Mouse (Mus musculus): ENCODE results near the gene Rpl35a. TPM values are rescaled to one million over a fixed set of nuclear protein-coding genes. Genes with fewer than 3 reads are reported as not detected.
"Not testable (repeated sequence)": the region's sequence is repeated elsewhere in the genome, so short reads cannot be mapped to it uniquely, and the experiment has no call there.

Rpl35a gene
- 100 to 1,000 TPM; 247 to 303 (median 264) TPM for total RNA-seq (2022)

DNA sequence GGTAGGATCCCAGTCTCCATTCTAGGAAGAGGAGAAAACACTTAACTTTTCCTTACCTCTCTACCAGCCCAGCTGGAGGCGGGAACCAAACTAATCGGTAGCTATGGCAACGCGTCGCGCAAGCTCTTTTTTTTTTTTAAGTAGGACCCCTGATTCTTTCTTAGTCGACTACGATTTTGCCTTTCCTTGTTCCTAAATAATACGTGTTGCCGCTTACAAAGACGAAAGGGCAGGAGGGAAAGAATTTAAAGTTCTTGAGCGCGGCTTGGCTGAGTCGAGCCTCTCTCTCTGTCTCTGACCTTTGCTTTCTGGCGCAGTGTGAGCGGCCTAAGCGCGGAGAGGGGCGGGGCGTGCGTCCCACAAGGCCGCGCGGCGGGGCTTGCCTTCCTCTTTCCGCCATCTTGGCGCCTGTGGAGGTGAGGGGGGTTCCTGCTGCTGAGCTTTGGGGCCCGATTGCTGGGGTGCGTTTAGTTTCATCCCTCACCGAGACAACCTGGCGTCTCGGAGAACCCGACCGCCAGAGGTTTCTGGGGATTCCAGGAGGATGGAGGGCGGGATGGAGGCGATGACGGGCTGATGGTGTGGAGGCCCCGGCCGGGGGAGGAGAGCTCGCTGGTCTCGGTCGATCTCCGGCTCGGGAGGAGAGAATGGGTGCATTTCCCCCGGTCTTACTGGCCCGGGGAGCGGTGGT, at the start of gene Rpl35a, which contains the start of gene Iqcg:
TSS of gene Rpl35a (plus strand) at position 359 of the 691 bp plus-strand sequence.
TSS of gene Iqcg (minus strand) at position 124 of the 691 bp plus-strand sequence.
- DNase-seq (ENCODE audit: low spot score in 2 of 2) = peak; percentile 84 to 85

DNA sequence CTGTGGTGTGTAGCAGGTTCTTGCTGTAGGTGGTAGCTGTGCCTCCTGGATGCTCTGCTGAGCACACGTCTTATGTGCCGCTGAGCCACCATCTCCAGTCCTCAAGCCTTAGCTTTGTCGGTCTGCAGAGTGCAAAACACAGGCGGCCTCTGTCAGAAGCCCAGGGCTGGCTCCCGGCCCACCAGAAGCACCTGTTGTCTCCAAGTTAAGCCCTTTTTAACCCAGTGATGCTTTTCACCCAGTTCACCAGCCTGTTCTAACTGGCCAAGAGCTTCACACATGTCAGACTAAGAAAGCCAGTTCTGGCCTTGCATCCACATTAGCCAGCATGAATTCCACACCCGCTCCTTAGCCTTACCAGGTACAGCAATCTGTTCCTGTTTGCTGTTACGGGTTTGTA, 49.4 kb upstream of the Rpl35a start:
- DNase-seq (ENCODE audit: low spot score in 2 of 2) = no peak

DNA sequence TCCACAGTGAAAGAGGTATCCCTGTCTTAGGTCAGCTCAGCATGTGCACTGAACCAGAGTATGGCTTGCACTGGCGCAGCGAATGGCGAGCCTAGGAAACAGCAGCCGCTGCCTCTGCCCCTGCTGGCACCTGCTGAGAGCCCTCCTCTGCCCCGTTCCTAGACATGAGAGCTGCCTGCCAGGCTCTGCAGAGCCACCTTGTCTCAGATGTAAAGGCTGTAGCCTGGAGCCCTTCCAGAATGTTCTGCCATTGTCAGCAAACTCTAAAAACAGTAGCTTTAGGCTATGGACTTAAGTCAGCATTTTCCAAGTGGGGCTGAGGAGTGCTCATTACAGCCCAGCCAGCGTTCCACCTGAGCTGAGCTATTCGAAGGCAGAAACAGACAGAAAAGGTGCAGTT, 48.8 kb upstream of the Rpl35a start:
- DNase-seq (ENCODE audit: low spot score in 2 of 2) = no peak

DNA sequence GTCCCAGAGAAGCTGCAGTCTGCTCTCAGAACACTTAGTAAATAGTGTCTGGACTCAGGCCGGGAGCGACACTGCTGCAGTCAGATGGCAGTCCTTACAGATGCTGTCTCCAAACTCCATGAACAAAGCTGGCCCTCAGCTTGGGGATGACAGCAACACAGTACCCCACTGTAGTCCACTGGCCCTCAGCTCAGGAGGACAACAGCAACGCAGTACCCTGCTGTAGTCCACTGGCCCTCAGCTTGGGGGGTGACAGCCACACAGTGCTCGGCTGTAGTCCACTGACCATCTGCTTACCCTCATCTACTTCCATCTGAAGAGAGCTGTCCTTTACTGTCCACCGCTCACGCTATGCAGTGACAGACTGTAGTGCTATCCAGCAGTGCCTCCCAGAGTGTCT, 46.1 kb upstream of the Rpl35a start:
- no peak for DNase-seq (ENCODE audit: low spot score in 2 of 2)

DNA sequence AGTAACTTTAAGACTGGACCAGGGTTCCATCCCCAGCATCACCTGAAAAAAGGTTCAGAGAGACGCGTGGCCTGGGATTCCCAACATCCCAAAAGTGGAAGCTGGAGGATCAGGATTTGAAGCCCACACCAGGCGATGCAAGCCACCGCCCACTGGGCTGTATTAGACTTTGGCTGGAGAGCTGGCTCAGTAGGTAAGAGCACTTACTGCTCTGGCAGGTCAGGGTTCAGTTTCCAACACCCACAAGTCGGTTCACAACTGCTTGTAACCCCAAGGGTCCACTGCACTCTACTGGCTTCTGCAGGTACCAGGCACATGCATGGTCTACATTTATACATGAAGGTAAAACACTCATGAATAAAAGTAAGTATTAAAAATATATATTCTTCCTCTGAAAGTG, 42.5 kb upstream of the Rpl35a start:
- DNase-seq (ENCODE audit: low spot score in 2 of 2) = no peak

DNA sequence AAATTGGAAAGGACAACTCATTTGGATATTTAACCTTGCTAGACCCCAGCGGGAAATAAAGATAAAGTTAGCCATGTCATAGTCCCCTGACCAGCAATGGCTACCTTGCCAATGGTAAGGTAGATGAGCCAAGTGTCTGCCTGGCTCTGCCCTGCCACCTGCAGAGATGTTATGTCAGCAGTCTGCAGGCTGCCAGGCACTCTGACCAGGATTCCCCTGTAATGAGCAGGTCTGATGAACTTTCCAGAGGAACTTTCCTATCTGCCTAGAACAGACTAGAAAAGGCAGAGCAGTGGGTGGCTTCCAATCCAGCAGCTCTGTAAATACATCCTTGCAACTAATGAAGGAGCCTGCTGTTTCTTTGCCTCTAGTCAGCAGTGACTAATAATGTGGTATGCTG, 41.3 kb upstream of the Rpl35a start:
- peak in 1 of 2 experiments; percentile 24 for DNase-seq (ENCODE audit: low spot score in 2 of 2)

DNA sequence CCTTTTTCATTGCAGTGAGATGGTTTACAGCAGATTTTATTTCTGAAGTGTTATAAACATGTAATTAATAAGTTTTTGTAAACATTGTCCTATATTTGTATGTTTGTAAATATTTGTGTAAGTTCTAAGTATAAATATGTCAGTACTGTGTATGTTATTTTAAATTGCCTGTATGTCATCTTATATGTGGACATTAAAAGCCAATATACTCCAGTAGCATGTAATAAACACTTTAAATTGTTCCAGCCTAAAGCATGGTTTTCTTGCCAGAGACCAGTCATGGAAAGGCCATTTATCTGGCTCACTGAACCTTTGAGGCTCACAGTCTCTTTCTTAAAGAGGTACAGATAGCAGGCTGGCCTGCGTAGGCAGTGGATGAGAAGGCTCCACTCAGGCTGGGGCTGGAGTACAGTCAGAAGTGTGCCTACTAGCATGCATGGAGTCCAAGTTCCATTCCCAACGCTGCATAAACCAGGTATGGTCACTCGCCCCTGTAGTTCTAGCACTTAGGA, 40.8 kb upstream of the Rpl35a start:
- no peak for DNase-seq (ENCODE audit: low spot score in 2 of 2)

DNA sequence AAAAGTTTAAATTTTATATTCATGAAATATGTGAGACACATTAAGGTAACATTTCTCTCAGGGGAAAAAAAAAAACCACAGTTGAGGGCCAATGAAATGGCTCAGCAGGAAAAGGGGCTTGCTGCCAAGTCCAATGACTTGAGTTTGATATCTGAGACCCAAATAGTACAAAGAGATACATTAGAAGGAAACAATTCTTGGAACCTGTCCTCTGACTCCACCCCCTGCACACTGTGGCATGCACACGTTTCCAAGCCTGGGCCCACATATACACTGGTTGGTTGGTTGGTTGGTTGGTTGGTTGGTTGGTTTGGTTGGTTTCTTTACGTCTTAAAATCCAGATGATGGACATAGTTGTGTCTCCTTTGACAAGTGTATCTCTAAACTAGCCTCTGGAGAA, 40.3 kb upstream of the Rpl35a start:
- no peak for DNase-seq (ENCODE audit: low spot score in 2 of 2)

DNA sequence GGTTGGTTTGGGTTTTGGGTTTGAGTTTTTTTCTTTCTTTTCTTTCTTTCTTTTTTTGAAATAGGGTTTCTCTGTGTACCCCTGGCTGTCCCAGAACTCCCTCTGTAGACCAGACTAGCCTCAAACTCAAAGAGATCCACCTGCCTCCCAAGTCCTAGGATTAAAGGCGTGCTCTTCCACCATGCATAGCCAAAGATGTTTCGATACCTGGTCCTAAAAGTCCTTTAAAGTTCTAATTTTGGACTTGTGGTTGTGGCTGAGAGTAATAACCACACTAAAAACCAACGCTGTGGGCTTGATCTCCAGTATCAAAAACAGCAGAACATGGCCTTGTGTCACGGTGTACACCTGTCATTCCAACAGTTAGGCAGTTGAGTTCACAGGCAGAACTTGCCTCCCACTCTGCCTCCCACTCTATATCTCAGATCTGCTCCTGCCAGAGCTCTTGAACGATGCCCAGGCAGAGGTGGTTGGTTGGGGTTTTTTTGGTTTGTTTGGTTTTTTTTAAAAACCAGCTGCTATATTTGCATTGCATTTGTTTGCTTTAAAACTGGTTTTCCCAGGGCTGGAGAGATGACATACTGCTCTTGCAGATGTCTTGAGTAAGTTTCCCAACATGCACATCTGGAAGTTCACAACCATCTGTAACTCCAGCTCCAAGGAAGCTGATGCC, 38.4 kb upstream of the Rpl35a start:
- DNase-seq (ENCODE audit: low spot score in 2 of 2) = no peak

DNA sequence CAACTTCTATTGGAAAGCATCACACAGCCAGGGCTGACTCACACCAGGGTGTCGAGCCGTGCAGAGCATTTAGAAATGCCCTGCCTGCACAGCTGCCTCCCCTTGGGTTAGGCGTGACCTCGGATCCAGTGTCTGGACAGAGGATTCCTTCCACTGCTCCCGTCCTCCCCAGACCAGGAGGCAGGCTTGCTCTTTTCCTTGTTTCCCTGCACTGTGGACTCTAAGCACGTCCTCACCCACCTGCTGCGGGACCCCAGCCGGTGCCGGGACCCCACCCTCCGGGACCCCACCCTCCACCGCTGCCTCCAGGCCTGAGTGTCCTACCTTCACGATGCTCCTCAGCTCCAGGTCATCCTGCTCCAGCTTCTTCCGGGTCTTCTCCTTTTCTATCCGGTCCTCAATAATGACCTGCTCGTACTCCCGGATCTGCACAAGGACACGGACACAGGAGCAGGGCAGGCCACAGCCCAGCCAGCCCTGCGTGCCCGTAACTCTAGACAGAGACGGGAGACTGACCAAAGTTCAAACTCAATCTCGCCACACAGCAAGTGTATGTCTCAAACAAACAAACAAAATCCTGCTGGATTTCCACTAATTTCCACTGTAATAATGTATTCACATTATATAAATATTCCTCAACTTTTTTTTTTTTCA, 37.0 kb upstream of the Rpl35a start:
- DNase-seq (ENCODE audit: low spot score in 2 of 2) = peak; percentile 17 to 20

DNA sequence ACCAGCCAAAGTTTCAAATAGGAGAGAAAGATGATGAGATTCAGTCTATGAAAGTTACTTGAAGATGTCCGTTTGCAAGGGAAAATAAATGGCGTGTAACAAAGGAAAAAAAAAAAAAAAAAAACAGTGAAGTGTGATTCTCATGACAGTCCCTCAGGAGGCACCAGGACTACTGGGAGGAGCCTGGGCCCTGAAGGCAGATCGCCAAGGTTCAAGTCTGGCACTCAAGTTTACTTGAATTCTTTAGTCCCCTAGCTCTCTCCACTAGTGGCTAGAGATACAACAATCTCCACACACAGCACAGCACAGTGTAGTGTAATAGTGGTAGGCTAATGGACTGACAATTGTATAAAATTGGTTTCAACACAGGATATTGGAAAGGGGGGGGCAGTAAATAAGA, 34.9 kb upstream of the Rpl35a start:
- no peak for DNase-seq (ENCODE audit: low spot score in 2 of 2)

DNA sequence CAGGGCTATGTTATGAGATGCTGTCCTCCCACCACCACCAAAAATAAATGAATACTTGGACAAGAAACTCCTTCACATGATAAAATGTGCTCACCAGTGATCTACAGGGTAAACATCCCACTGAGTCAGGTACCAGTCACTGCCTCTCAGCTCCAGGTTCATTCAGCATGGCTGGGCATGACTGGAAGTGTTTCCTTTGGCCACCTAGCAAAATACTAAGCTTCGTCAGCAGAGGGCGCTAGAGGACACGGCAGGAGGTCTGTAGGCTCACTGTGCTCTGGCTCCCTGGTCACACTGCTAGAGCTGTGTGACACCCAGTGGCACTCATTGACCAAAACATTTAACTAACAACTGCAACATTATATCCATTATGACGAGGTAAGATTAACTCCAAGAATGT, 32.5 kb upstream of the Rpl35a start:
- peak; percentile 73 to 76 for DNase-seq (ENCODE audit: low spot score in 2 of 2)

DNA sequence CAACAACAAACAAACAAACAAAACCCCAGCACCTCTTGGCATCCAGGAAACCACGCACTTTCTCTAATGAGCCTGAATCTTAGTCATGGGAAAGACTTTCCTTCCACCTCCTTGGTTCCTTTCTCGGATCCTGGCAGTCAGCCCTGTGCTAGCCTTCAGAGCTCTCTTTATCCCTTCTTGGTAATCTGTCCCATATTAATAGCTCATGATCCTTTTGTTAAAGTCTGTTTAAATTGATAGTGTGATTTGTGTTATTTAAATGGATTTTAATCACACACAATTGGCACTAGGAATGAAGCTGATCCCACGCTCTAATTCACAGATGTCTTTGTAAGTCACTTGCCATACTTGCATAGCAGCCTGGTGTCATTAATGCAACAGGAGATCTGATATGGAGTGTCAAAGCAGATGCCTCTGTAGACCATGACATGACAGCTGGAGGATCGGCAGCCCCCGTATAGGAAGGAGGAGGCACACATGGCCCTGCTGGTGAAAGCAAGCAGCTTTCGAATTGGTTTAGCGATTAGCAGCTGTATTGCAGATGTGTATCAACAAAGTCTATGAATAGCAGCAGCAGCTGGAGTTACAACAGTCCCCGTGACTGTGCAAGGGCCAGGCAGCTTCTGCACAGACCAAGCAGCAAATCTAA, 31.7 kb upstream of the Rpl35a start:
- no peak for DNase-seq (ENCODE audit: low spot score in 2 of 2)

DNA sequence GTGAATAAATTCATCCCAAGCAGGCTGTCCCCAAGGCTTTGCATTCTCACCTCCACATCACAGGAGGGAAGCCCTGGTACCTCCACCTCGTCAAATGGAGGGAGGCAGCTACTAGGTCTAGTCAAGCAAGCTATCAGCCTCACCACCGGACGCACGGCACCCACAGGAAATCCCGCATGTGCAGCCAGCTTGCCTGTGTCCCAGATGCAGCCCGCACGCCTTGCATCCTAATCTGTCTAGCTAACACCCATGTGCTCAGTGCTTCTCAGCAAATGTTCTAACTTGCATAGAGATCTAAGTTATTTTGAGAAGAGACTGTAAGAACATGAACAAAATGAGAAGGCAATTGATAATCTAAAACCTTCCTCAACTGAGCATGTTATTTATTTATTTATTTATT, 29.9 kb upstream of the Rpl35a start:
- no peak for DNase-seq (ENCODE audit: low spot score in 2 of 2)

DNA sequence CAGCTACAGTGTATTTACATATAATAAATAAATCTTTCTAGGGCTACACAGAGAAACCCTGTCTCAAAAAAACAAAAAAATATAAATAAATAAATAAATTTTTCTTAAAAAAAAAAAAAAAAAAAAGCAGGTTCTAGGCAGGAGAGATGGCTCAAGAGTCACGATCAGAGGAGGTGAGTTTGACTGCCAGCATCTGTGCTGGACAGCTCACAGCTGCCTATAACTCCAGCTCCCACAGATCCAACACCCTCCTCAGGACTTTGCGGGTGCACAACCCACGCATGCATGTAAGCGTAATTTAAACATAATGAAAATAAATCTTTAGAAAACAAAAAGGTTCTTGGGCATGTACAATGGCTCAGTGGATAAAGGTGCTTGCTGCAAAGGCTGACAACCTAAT, 20.2 kb upstream of the Rpl35a start:
- no peak for DNase-seq (ENCODE audit: low spot score in 2 of 2)

DNA sequence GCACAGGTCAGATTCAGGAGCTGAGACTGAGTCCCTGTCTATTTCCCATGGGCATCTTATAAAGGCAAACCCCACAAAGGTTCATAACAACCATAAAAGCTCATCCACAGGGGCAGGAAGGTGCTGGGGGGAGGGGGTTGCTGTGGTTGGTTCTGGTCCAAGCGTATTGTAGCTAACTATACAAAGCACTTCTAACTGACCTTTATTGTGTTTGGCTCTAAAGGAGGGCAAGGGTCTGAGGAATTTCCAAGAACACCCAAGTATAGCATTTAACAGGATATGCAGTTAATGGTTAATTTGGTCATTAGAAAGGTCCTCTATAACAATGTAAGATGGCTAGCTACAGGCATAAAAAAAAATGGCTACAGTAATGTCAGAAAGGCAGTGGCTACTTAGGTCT, 13.6 kb upstream of the Rpl35a start:
- no peak for DNase-seq (ENCODE audit: low spot score in 2 of 2)

DNA sequence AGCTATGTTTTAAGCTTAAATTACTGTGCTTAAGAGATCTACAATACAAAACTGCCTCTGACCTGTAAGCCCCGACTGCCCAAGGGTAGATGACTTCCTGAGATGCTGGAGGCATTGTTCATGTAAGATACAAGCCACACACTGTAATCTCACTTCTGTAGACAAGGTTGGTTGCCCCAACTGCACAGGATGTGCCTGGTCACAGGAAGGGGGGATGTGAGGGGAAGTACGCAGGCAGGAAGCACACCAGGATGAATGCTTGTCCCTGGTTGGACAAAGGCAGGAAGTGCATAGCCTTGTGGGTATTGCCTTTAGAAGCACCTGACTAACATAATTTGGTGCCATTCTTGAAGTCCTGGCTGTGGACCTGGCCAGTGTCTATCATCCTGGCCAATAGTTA, 13.0 kb upstream of the Rpl35a start:
- no peak for DNase-seq (ENCODE audit: low spot score in 2 of 2)

DNA sequence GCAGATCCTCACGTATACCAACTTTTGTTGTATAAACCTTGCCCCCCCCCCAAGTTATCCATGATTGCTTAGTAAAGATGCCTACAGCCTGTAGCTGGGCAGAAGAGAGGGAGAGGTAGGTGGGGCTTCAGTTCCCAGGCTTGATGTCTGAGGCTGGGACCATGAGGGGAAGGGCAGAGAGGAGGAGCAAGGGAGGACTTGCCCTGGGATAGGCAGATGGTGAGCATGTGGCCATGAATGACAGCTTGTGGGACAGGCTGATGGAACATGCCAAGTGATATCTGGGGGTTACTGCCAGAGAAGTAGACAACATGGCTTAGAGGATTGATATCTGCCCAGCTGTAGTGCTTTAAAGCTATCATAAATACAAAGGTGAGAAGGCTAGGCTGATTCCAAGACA, 8.2 kb upstream of the Rpl35a start:
- DNase-seq (ENCODE audit: low spot score in 2 of 2) = no peak

DNA sequence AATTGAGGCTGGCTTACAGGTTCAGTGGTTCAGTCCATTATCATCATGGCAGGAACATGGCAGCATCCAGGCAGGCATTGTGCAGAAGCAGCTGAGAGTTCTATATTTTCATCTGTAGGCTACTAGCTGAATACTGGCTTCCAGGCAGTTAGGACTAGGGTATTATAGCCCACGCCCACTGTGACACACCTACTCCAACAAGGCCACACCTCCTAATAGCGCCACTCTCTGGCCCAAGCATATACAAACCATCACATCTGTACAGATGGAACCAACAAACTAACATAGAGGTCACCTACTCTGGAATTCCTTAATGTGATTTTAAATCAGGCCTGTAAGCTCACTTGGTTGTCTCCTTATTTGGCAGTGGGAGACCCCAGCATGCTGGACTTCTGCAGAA, 7.6 kb upstream of the Rpl35a start:
- no peak for DNase-seq (ENCODE audit: low spot score in 2 of 2)

DNA sequence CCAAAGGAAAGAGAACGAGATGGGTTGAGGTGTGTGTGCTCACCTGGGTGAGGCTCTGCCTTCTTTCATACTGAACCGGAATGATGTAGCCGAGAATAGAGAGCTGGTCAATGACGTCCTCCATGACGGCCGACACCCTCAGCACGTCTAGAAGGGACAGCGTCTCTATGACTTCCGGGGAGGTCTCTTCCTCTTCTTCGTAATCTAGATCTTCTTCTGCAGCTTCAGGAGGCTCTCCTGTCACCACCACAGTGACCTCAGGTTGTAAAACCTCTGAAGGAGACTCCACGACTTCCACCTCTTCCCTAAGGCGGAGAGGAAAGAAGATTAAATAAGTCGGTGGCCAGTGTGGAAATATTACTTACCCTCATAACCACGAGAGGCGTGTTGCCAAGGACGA, 6.4 kb upstream of the Rpl35a start:
- DNase-seq (ENCODE audit: low spot score in 2 of 2) = no peak

DNA sequence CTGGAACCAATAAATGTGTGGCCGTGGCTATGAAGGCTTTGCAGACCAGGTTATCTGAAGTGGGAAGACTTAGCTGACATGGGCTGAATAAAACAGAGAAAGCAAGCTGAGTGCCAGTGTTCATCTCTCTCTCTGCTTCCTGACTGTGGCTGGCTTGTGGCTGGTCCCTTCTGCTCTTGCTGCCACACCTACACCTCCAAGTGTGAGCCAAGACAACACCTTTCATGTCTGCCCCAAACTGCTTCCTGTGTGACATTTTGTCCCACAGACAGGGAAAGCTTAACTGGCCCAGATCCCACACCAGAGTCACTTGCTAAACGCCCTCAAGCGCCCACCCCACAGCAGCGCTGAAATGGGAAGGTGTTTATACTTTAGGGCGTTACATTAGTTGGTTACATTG, 3.1 kb upstream of the Rpl35a start:
- no peak for DNase-seq (ENCODE audit: low spot score in 2 of 2)

DNA sequence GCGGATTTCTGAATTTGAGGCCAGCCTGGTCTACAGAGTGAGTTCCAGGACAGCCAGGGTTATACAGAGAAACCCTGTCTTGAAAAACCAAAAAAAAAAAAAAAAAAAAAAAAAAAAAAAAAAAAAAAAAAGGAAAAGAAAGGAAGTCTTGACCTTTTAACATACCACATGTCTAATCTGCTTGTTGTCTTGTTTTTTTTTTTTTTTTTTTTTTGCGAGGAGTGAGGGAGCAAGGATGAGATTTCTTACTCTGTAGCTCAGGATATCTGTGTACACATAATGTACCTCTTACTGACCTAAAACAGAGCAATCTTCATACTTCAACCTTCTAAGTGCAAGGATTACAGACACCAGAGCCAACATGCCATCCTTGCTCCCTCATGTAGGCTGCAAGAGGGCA, 1.3 kb upstream of the Rpl35a start:
- DNase-seq (ENCODE audit: low spot score in 2 of 2) = not testable (repeated sequence)

All from gastrocnemius, adult 8-10 months (tissue).